Mouse (Mus musculus): ENCODE results near the gene Krtap28-13.

The Krtap28-13 gene

GRCm38 (mm10) chr1:83060643-83061042 is at the start of gene Krtap28-13:
TSS of gene Krtap28-13 (plus strand) at chr1:83060930.
- DNase-seq: no peak

DNA sequence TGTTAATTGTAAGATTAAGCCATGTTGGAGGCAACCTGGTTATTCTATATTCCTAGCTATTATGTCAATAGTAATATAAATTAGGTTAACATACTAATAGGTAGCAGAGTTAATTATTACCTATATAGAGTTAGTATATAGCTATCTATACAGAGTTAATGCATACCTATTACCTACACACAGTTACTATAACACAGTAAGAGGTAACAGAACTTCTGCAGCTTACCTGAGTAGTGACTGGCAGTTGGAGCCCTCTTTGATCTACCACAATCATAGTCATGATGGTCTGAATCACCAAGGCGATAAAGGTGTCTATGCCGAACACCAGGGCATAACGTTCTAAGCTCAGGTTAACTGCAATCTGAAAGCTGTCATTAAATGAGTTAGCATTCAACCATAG is 46.3 kb upstream of the Krtap28-13 start:
- DNase-seq: no peak

- DNase-seq: no peak
These were observed 45.3 kb upstream of the Krtap28-13 start for GRCm38 (mm10) chr1:83015329-83015879.

- no peak for DNase-seq
These were observed 44.2 kb upstream of the Krtap28-13 start for GRCm38 (mm10) chr1:83016556-83016955.

- DNase-seq: no peak
These were observed 28.8 kb upstream of the Krtap28-13 start for GRCm38 (mm10) chr1:83031950-83032349.

- DNase-seq: no peak
These were observed 28.2 kb upstream of the Krtap28-13 start for GRCm38 (mm10) chr1:83032508-83032907.

GRCm38 (mm10) chr1:83034509-83034908 is 26.2 kb upstream of the Krtap28-13 start:
- DNase-seq: no peak

DNA sequence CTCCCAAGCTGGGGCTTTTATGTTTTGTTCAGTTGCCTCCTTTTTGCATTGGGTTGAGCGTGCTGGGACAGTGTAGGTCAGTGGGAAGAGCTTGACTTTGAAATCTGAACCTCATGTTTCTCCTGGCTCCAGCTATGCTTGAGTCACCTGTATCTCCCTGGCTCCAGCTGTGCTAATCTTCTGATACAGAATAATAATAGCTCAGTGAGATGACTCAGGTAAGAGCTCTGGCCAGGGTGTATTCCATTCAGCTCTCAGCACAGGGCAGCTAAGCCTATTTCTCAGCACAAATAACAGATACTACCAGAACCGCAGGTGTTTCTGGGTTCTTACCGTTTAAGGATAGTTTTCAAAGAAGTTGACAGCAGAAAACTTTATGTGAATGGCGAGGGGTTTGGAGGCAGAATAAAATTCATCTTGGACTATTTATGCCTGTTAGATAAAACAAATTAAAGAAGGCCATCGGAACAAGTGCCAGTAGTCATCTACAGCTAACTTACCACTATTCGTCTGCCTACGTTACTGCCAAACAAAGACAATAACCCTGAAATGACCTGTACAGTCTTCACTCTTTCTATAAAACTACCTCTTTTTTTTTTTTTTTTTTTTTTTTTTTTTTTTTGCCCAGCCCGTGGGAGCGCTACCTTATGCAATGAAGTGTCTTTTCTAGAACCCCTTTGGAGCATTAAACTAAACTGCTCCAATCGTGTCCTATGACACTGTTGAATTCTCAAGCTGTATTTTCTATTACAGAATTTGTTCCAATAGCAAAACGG is 23.6 kb upstream of the Krtap28-13 start:
- no peak for DNase-seq

DNA sequence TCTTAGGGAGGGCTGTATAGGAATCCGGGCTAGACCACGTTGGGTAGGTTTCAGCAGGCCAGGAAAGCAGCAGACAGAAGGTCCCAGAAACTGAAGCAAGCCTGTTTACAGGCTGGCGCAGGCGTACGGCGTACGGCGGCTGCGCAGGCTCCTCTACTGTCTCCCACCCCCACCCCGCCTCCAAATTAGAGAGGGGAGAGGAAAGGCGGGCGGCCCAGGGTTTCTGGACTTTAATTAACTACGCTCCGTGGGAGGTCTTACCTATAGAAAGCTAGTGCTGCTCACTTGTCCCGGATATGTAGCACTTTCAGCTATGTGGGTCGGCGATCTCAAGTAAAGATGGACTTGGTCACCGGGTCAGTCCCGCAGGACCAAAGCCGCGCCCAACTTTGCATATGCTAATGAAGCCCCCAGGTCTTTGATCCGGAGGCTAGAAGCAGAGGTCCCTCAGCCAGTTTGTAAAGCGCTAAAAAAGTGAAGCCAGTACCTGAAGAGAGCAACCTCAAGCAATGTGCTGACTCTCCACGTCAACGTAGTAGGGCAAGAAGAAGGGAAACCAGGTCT is 22.5 kb upstream of the Krtap28-13 start, which contains the start of gene Slc19a3:
TSS of gene Slc19a3 (minus strand) at position 340 of the 564 bp plus-strand sequence.
- peak; percentile 63 for DNase-seq

- DNase-seq: no peak
These were observed 21.6 kb upstream of the Krtap28-13 start for GRCm38 (mm10) chr1:83039080-83039479.

GRCm38 (mm10) chr1:83042380-83042779 is 18.4 kb upstream of the Krtap28-13 start, which contains the start of gene Krtap28-10:
TSS of gene Krtap28-10 (minus strand) at chr1:83042480.
- DNase-seq: no peak

GRCm38 (mm10) chr1:83044882-83045427 is 15.8 kb upstream of the Krtap28-13 start, which contains the start of gene Gm47969:
TSS of gene Gm47969 (plus strand) at chr1:83044932.
- no peak for DNase-seq

DNA sequence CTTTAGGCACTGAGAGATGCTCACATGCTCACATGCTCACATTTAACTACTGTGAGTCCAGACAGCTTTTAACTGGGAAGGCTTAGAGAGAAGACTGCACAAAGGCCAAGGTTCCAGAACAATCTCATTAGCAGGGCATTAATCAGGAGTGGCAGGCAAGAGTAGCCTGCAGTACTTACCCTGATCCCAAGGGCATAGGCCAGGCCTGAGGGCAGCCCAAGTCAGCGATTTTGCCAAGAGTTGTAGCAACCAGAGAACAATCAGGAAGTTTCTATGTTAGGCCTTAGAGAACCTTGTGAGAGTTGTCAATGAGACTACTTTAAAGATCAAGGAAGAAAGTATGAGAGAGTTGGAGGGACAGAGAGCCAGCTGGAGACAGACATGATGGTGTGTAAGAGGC is 2.2 kb upstream of the Krtap28-13 start:
- DNase-seq: peak; percentile 21

- no peak for DNase-seq
These were observed 1.5 kb upstream of the Krtap28-13 start, which contains the start of gene A030005K14Rik for GRCm38 (mm10) chr1:83059278-83059677. TSS of gene A030005K14Rik (minus strand) at chr1:83059378.

DNA sequence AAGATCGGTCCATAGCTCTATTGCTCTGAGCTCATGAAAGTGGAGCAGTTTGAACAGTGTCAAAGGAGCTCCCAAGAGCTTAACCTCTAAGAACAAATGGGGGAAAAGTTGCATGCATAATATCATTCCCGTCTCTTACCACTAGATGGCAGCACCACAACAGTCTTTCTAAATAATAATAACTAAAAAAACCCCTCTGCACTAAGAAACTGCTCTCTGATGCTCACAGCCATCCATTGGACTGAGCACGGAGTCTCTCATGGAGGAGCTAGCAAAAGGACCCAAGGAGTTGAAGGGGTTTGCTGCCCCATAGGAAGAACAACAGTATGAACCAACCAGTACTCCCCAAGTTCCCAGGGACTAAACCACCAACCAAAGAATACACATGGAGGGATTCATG is 4.1 kb downstream of the Krtap28-13 start:
- DNase-seq: peak; percentile 30

DNA sequence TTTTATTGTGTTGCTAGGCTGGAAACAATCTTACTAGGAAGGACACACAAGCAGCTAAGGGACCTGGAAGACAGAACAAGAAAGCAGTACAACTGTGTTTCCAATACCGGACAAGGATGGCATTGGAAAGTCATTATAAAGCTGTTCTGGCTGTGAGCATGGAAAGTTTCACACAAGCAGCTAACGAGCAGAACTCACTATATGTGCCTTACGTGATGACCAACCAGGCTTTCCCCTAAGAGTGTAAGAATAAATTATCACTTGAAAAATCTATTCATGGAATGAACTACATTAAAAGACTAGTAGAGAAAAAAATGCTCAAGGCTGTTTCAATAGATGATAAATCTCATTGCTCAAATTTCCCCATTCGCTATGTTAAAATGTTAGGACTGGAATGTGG is 5.8 kb downstream of the Krtap28-13 start:
- DNase-seq: no peak

- DNase-seq: no peak
These were observed 6.5 kb downstream of the Krtap28-13 start for GRCm38 (mm10) chr1:83067205-83067604.

- DNase-seq: no peak
These were observed 14.9 kb downstream of the Krtap28-13 start for GRCm38 (mm10) chr1:83075526-83076189.

- DNase-seq: peak; percentile 36
These were observed 15.6 kb downstream of the Krtap28-13 start for GRCm38 (mm10) chr1:83076190-83076917.

DNA sequence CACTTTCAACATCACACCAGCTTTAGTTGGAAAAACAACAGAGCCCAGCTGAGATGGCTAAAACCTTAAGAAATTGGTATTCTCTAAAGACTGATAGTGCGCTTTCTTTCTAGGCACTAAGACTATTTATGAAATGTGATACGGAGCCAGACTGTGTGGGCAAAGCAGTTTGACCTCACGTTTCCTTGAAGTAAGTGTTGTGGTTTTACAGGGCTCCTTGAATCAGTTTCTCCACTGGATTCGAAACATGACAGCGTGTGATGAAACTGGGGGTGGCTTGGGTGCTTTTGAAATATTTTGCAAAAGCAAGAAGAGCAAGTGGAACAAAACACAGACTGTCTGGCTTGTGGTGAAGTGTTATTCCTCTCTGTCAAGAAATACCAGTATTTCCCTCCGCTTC is 16.3 kb downstream of the Krtap28-13 start:
- no peak for DNase-seq

GRCm38 (mm10) chr1:83084790-83085189 is 24.1 kb downstream of the Krtap28-13 start:
- DNase-seq: no peak

GRCm38 (mm10) chr1:83091268-83091667 is 30.5 kb downstream of the Krtap28-13 start:
- DNase-seq: no peak
